Mouse (Mus musculus) bone marrow macrophage, adult 2 months (primary cell): ENCODE data around the gene Frem2. TPM values are rescaled to one million over a fixed set of nuclear protein-coding genes. Genes with fewer than 3 reads are reported as not detected.

ENCODE experiments used
- H3K27ac ChIP-seq: 2 replicates; pipeline ENCODE4 v1.5.1; 2012; ENCODE audit warnings: low read depth, low read length; ENCODE audit not compliant: insufficient read depth
- H3K4me1 ChIP-seq: 2 replicates; pipeline ENCODE4 v1.6.1; 2012; ENCODE audit warnings: low read length; ENCODE audit not compliant: control insufficient read depth, insufficient read depth
- H3K4me3 ChIP-seq: 2 replicates; pipeline ENCODE4 v1.5.1; 2012; ENCODE audit warnings: mild to moderate bottlenecking, low read length, moderate library complexity; ENCODE audit not compliant: insufficient read depth
- CTCF ChIP-seq: IDR thresholded peaks from 2 replicates; pipeline ENCODE4 v1.5.1; 2012; ENCODE audit warnings: low read depth, mild to moderate bottlenecking, low read length, moderate library complexity
- POLR2A ChIP-seq: IDR thresholded peaks from 2 replicates; pipeline ENCODE4 v1.6.1; 2012; ENCODE audit warnings: mild to moderate bottlenecking, low read depth, low read length, borderline replicate concordance
- polyA plus RNA-seq: library from polyadenylated mRNA; stranded (reverse); fragments of >200 nt; gene quantifications from 2 replicates; pipeline ENCODE4 v1.2.4, GENCODE M21; 2012; ENCODE audit not compliant: missing spikeins, insufficient read depth, insufficient read length

The Frem2 gene
- polyA plus RNA-seq, 1 experiment: not detected

- Histone ChIP-seq H3K4me1 (no peaks in the 10 kb centered on the region), H3K27ac (no peak overlapping the region), H3K4me3 (no peak overlapping the region)
- TF ChIP-seq POLR2A: no peak
- TF ChIP-seq CTCF: no peak
These were observed 183.0 kb downstream of the Frem2 start for GRCm38 (mm10) chr3:53474179-53474578.

- Histone ChIP-seq H3K4me3 (no peak overlapping the region), H3K27ac (no peak overlapping the region), H3K4me1 (peaks cover 4% of the 10 kb centered on the region)
- no peak for TF ChIP-seq POLR2A
- TF ChIP-seq CTCF: no peak
These were observed 185.1 kb downstream of the Frem2 start for GRCm38 (mm10) chr3:53472061-53472460.

DNA sequence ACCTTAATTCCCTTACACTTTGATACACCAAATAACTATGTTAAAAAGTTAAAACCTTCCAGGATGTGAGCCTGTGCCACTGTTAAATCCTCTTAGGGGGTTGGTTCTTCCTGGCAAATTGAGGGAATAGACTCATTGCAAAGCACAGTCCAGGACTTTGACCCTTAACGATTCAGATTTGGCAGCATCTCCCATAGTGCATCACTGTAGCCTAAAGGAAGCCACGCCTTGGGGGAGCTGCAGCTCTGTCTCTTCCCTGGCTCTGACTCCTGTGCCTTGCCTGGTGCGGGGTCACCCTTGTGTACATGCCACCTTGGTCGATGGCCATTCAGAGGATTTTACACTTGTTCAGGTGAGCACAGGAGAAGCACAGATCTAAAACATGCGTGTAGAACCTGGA is 187.5 kb downstream of the Frem2 start:
- H3K4me1 ChIP-seq: peaks cover 12% of the 10 kb centered on the region
- no peak overlapping the region for H3K27ac ChIP-seq
- TF ChIP-seq CTCF (no peak), POLR2A (no peak)
- no peak overlapping the region for H3K4me3 ChIP-seq

- Histone ChIP-seq H3K4me3 (no peak overlapping the region), H3K27ac (no peak overlapping the region), H3K4me1 (peaks cover 12% of the 10 kb centered on the region)
- TF ChIP-seq POLR2A (no peak), CTCF (no peak)
These were observed 189.8 kb downstream of the Frem2 start for GRCm38 (mm10) chr3:53467356-53467755.

DNA sequence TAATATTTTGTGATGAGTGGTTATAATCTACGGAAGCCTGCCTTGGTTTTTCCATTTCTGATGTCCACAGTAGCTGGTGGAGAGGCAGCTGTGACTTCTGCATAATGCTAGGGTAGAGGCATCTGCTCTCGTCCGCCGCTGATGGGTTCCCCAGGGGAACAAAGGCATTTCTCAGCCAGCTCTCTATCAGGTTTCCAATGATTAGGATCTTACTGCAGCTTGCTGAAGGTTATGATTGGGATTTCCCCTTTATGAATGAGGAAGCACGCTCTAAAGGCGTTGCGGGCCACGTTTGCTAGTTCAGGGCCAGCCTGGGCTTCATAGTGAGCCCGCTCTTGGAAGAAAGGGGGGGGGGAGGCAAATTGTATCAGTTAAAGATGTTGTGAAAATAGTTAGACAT is 190.7 kb downstream of the Frem2 start:
- Histone ChIP-seq H3K4me3 (peak overlapping the region; percentile 57), H3K27ac (no peak overlapping the region), H3K4me1 (peaks cover 13% of the 10 kb centered on the region)
- TF ChIP-seq POLR2A: no peak
- TF ChIP-seq CTCF: no peak

- Histone ChIP-seq H3K4me1 (peaks cover 22% of the 10 kb centered on the region), H3K27ac (no peak overlapping the region), H3K4me3 (peak overlapping the region; percentile 57)
- TF ChIP-seq CTCF: no peak
- no peak for TF ChIP-seq POLR2A
These were observed 191.8 kb downstream of the Frem2 start for GRCm38 (mm10) chr3:53465330-53465729.

GRCm38 (mm10) chr3:53464146-53464698 is 192.9 kb downstream of the Frem2 start:
- no peak for TF ChIP-seq POLR2A
- no peak for TF ChIP-seq CTCF
- peak overlapping the region; percentile 83 for H3K27ac ChIP-seq
- peaks cover 24% of the 10 kb centered on the region for H3K4me1 ChIP-seq
- H3K4me3 ChIP-seq: peak overlapping the region; percentile 79

Other genes with a start within 250 kb of the Frem2 start
- gene Nhlrc3, start 194.0 kb downstream of the Frem2 start, polyA plus RNA-seq: 40.6 and 41.8 TPM in 2 replicates
- gene Proser1, start 193.7 kb downstream of the Frem2 start, polyA plus RNA-seq: 20.9 and 21.5 TPM in 2 replicates
- not detected in 2 replicates for gene Stoml3, start 168.7 kb downstream of the Frem2 start, polyA plus RNA-seq
- not detected in 2 replicates for gene Gm10985, start 187.7 kb upstream of the Frem2 start, polyA plus RNA-seq
- gene Ufm1, start 206.5 kb upstream of the Frem2 start, polyA plus RNA-seq: 40.9 and 49.6 TPM in 2 replicates